Mouse (Mus musculus) lung, embryonic 14.5 days (tissue): ENCODE measurements at regions not wholly inside any gene's neighbourhood (a gene's known extent, or its start where the extent isn't known, plus 50 kb on each side); places are given as distances from the start of the nearest gene placed in this dataset.

Experiments
- ATAC-seq: fragments of 200-750 bp; cut with Nextera tagmentation; 2 replicates; pipeline ENCODE4 v1.8.0; 2017; ENCODE audit warnings: mild to moderate bottlenecking, moderate TSS enrichment, moderate library complexity; ENCODE audit not compliant: insufficient read depth
- DNase-seq: peaks from one replicate; pipeline ENCODE4 v3.0.0-alpha.2; 2015
- H3K27ac ChIP-seq: fragments of 300-500 bp; sonication (generic); 2 replicates; pipeline ENCODE4 v1.5.1; 2014; ENCODE audit warnings: low read depth, mild to moderate bottlenecking, moderate library complexity
- H3K27me3 ChIP-seq: fragments of 300-500 bp; sonication (generic); 2 replicates; pipeline ENCODE4 v1.6.1; 2014; ENCODE audit warnings: low read length, control low read depth; ENCODE audit not compliant: insufficient read depth
- H3K36me3 ChIP-seq: fragments of 300-500 bp; sonication (generic); 2 replicates; pipeline ENCODE4 v1.6.1; 2014; ENCODE audit warnings: control low read depth; ENCODE audit not compliant: insufficient read depth
- H3K4me1 ChIP-seq: fragments of 300-500 bp; sonication (generic); 2 replicates; pipeline ENCODE4 v1.6.1; 2014; ENCODE audit warnings: antibody characterized with exemption, control low read depth; ENCODE audit not compliant: insufficient read depth
- H3K4me2 ChIP-seq: fragments of 300-500 bp; sonication (generic); 2 replicates; pipeline ENCODE4 v1.6.1; 2014; ENCODE audit warnings: mild to moderate bottlenecking
- H3K4me3 ChIP-seq: fragments of 300-500 bp; sonication (generic); 2 replicates; pipeline ENCODE4 v1.5.1; 2014; ENCODE audit warnings: low read depth, low read length
- H3K9ac ChIP-seq: fragments of 300-500 bp; sonication (generic); 2 replicates; pipeline ENCODE4 v1.6.1; 2014
- H3K9me3 ChIP-seq: fragments of 300-500 bp; sonication (generic); 2 replicates; pipeline ENCODE4 v1.6.1; 2016; ENCODE audit warnings: low read depth, low read length, control low read depth
- CTCF ChIP-seq: IDR thresholded peaks from 2 replicates; pipeline ENCODE4 v1.5.1; 2016; ENCODE audit warnings: antibody characterized with exemption, low read depth
- WGBS: fragments of 180-500 bp; shearing (Covaris S2); extraction: QIAGEN DNeasy Blood & Tissue Kit; methylation state at CpG from one replicate; pipeline ENCODE4 v1.1.7; 2014; 5-methylcytosine and 5-hydroxymethylcytosine counted together

GRCm38 (mm10) chr11:14769008-14769407, 169.9 kb downstream of the Pom121l12 start:
- H3K9ac ChIP-seq = no peak overlapping the region
- whole genome bisulfite sequencing = 50% methylated on average over 1 of the region's 1 CpGs
- no peaks in the 10 kb centered on the region for H3K27me3 ChIP-seq
- H3K27ac ChIP-seq = no peak overlapping the region
- no peaks in the 10 kb centered on the region for H3K36me3 ChIP-seq
- H3K4me1 ChIP-seq = no peaks in the 10 kb centered on the region
- no peaks in the 10 kb centered on the region for H3K9me3 ChIP-seq
- H3K4me3 ChIP-seq = no peak overlapping the region
- H3K4me2 ChIP-seq = no peak overlapping the region
- no peak for DNase-seq
- ATAC-seq = no peak
- TF ChIP-seq CTCF = no peak

GRCm38 (mm10) chr11:14769448-14770357, 170.6 kb downstream of the Pom121l12 start:
- H3K27me3 ChIP-seq = no peaks in the 10 kb centered on the region
- H3K9me3 ChIP-seq = no peaks in the 10 kb centered on the region
- no peak overlapping the region for H3K4me2 ChIP-seq
- H3K36me3 ChIP-seq = no peaks in the 10 kb centered on the region
- H3K4me3 ChIP-seq = no peak overlapping the region
- H3K9ac ChIP-seq = no peak overlapping the region
- ATAC-seq (no peak), DNase-seq (no peak)
- WGBS = 29% methylated on average over 9 of the region's 9 CpGs
- TF ChIP-seq CTCF = no peak
- H3K4me1 ChIP-seq = no peaks in the 10 kb centered on the region
- H3K27ac ChIP-seq = no peak overlapping the region

- H3K4me2 ChIP-seq = no peak overlapping the region
- H3K4me3 ChIP-seq = no peak overlapping the region
- no peaks in the 10 kb centered on the region for H3K9me3 ChIP-seq
- TF ChIP-seq CTCF = no peak
- 82% methylated on average over 1 of the region's 1 CpGs for WGBS
- H3K9ac ChIP-seq = no peak overlapping the region
- no peaks in the 10 kb centered on the region for H3K4me1 ChIP-seq
- H3K27ac ChIP-seq = no peak overlapping the region
- H3K27me3 ChIP-seq = no peaks in the 10 kb centered on the region
- no peaks in the 10 kb centered on the region for H3K36me3 ChIP-seq
- no peak for ATAC-seq
- DNase-seq = no peak
These were observed 199.2 kb downstream of the Pom121l12 start for GRCm38 (mm10) chr11:14798314-14798713.

- Histone ChIP-seq H3K4me1 (no peaks in the 10 kb centered on the region), H3K9ac (no peak overlapping the region), H3K9me3 (no peaks in the 10 kb centered on the region), H3K36me3 (no peaks in the 10 kb centered on the region), H3K27ac (no peak overlapping the region), H3K27me3 (no peaks in the 10 kb centered on the region), H3K4me3 (no peak overlapping the region), H3K4me2 (no peak overlapping the region)
- 72% methylated on average over 3 of the region's 3 CpGs for WGBS
- DNase-seq (no peak), ATAC-seq (no peak)
- no peak for TF ChIP-seq CTCF
These were observed 200.2 kb downstream of the Pom121l12 start for GRCm38 (mm10) chr11:14799227-14799626.

- Histone ChIP-seq H3K4me2 (no peak overlapping the region), H3K36me3 (no peaks in the 10 kb centered on the region), H3K9ac (no peak overlapping the region), H3K4me1 (no peaks in the 10 kb centered on the region), H3K27me3 (no peaks in the 10 kb centered on the region), H3K4me3 (no peak overlapping the region), H3K27ac (no peak overlapping the region), H3K9me3 (no peaks in the 10 kb centered on the region)
- no peak for ATAC-seq
- peak; percentile 1 for DNase-seq
- WGBS = 21% methylated on average over 2 of the region's 2 CpGs
- TF ChIP-seq CTCF = no peak
These were observed 219.9 kb downstream of the Pom121l12 start for GRCm38 (mm10) chr11:14818936-14819335.
